Mouse (Mus musculus): ENCODE data around the gene Cfap65. TPM values are rescaled to one million over a fixed set of nuclear protein-coding genes. Genes with fewer than 3 reads are reported as not detected.
A peak's percentile ranks its signal among the peaks of the same experiment; 100 is the strongest.

Gene Cfap65
- total and polyA plus RNA-seq, 3 experiments: 0.04 TPM; not detected in 2

DNA sequence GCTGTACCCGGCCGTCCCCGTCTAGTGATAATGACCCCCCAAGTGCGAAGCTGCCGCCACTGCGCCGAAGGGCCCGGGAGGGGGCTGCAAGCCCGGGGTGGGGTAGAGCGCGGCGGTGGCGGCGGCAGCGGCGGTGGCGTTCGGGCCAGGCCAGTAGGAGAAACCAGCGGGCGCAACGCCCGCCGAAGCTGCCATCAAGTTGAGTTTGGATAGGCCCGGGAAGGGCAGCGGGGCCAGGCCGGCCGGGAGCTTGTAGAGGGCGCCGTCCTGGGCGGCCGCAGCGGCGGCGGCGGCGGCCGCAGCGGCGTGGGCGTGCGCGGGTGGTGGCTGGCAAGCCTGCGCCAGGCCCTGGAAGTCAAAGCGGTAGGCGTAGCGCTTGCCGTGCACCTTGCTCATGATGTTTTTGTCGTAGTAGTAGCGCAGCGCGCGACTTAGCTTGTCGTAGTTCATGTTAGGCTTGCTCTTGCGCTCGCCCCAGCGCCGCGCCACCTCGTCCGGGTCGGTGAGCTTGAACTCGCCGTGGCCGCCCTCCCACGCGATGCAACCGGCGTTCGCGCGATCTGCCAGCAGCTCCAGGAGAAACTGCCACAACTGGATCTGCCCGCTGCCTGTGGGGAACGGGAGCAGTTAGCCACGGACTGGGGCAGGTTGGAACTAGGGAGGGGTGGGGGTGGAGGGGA, 53.2 kb downstream of the Cfap65 start:
- Histone ChIP-seq H3K79me2 (replicated peaks; ENCODE audit: control insufficient read depth, extremely low read depth, insufficient read depth, poor library complexity, severe bottlenecking) (no peaks in the 10 kb centered on the region), H3K36me3 (replicated peaks in 1 of 2; ENCODE audit: control insufficient read depth in 1 of 2, insufficient read depth in 1 of 2, low read length in 1 of 2) (no peaks in the 10 kb centered on the region), H3K4me1 (ENCODE audit: control insufficient read depth in 1 of 2, insufficient read depth in 2 of 2) (peaks cover 2 to 5% of the 10 kb centered on the region in 2 experiments; a peak in 2 of 4 replicates), H3K4me2 (ENCODE audit: insufficient read depth, low read depth, poor library complexity, severe bottlenecking) (no peak overlapping the region), H3K4me3 (replicated peaks in 1 of 3; ENCODE audit: low read depth in 2 of 3, low read length in 2 of 3, poor library complexity in 1 of 3) (no peak overlapping the region), H3K27me3 (replicated peaks) (peaks cover 44% of the 10 kb centered on the region), H3K9me3 (replicated peaks; ENCODE audit: low read length) (peaks cover 26% of the 10 kb centered on the region), H3K27ac (ENCODE audit: insufficient read depth, low read depth) (no peak overlapping the region), H3K9ac (ENCODE audit: insufficient read depth, low read depth) (no peak overlapping the region)
- dilution Hi-C loops (cut with MboI; ENCODE audit: extremely low pct_ligation_motif_present, extremely low pct_unique_long_range_greater_than_20kb, low sequenced_read_pairs): no loop called here
- TF ChIP-seq TCF12 (IDR thresholded peaks at IDR 0.05; ENCODE audit: low read depth, low read length) (no peak), ZNF384 (IDR thresholded peaks at IDR 0.05; ENCODE audit: low read depth, low read length) (no peak), NELFE (IDR thresholded peaks at IDR 0.05; ENCODE audit: low read depth, low read length) (no peak), ZKSCAN1 (IDR thresholded peaks at IDR 0.05; ENCODE audit: borderline replicate concordance, low read depth, low read length) (no peak), E2F4 (IDR thresholded peaks at IDR 0.05; ENCODE audit: insufficient replicate concordance, low read depth, low read length) (no peak), USF2 (conservative IDR thresholded peaks at IDR 0.05; ENCODE audit: low read depth, low read length) (no peak), MAX (IDR thresholded peaks at IDR 0.05; ENCODE audit: low read length) (no peak), JUND (conservative IDR thresholded peaks at IDR 0.05; ENCODE audit: low read depth, low read length) (no peak), SMC3 (IDR thresholded peaks at IDR 0.05; ENCODE audit: low read depth, low read length) (no peak), POLR2AphosphoS2 (IDR thresholded peaks at IDR 0.05; ENCODE audit: low read depth, low read length) (no peak), BHLHE40 (IDR thresholded peaks at IDR 0.05; ENCODE audit: low read depth, low read length) (no peak), RCOR1 (conservative IDR thresholded peaks at IDR 0.05; ENCODE audit: low read depth, low read length) (no peak), ELF1 (IDR thresholded peaks at IDR 0.05; ENCODE audit: low read depth, low read length) (no peak), ZC3H11A (IDR thresholded peaks at IDR 0.05; ENCODE audit: low read depth, low read length) (no peak), MYC (IDR thresholded peaks at IDR 0.05; ENCODE audit: low read depth, low read length) (no peak), TBP (conservative IDR thresholded peaks at IDR 0.05; ENCODE audit: low read depth, low read length) (no peak), ETS1 (conservative IDR thresholded peaks at IDR 0.05; ENCODE audit: low read depth, low read length) (no peak), KAT2A (IDR thresholded peaks at IDR 0.05; ENCODE audit: insufficient replicate concordance, low read length) (no peak), MEF2A (IDR thresholded peaks at IDR 0.05; ENCODE audit: borderline replicate concordance, low read depth, low read length) (no peak)
- in situ Hi-C loops (cut with MboI; ENCODE audit: low pct_ligation_motif_present, low pct_unique_long_range_greater_than_20kb, low sequenced_read_pairs): no loop called here
- DNase-seq (ENCODE audit: extremely low read depth): no peak

DNA sequence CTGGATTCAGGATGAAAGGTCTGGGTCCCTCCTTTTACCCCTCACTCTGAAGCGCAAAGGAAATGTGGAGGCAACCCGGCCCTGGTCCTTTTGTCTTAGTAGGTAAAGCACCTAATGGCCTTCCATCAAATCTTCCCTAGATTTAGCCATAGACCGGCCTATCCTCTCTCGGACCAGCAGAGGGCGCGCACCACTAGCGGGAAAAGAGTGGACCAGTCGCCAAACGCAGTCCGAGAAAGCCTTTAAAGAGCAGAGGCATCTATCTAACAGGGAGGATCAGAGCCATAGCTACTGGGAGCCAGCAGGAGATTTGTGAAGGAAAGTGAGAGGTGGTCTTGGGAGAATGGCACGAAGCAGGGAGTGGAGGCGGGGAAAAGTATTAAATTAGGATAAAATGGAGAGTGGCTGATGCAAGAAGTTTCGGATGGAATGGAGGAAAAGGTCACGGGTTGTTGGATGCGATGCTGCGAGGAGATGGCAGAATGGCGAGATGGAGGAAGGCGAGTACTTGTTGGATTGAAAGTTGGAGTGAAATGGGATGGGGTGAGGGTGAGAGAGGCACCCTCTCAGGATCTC, 54.5 kb downstream of the Cfap65 start:
- Histone ChIP-seq H3K9me3 (replicated peaks; ENCODE audit: low read length) (peaks cover 26% of the 10 kb centered on the region), H3K9ac (ENCODE audit: insufficient read depth, low read depth) (no peak overlapping the region), H3K4me2 (ENCODE audit: insufficient read depth, low read depth, poor library complexity, severe bottlenecking) (no peak overlapping the region), H3K4me1 (ENCODE audit: control insufficient read depth in 1 of 2, insufficient read depth in 2 of 2) (peaks cover 2 to 5% of the 10 kb centered on the region in 2 experiments; a peak in 2 of 4 replicates), H3K27me3 (replicated peaks) (peaks cover 44% of the 10 kb centered on the region), H3K79me2 (replicated peaks; ENCODE audit: control insufficient read depth, extremely low read depth, insufficient read depth, poor library complexity, severe bottlenecking) (no peaks in the 10 kb centered on the region), H3K36me3 (replicated peaks in 1 of 2; ENCODE audit: control insufficient read depth in 1 of 2, insufficient read depth in 1 of 2, low read length in 1 of 2) (no peaks in the 10 kb centered on the region), H3K27ac (ENCODE audit: insufficient read depth, low read depth) (no peak overlapping the region), H3K4me3 (replicated peaks in 1 of 3; ENCODE audit: low read depth in 2 of 3, low read length in 2 of 3, poor library complexity in 1 of 3) (no peak overlapping the region)
- TF ChIP-seq PAX5 (IDR thresholded peaks at IDR 0.05; ENCODE audit: low read length) (no peak), HCFC1 (IDR thresholded peaks at IDR 0.05; ENCODE audit: low read depth, low read length) (no peak), SMC3 (IDR thresholded peaks at IDR 0.05; ENCODE audit: low read depth, low read length) (peak; percentile 87), POLR2A (IDR thresholded peaks at IDR 0.05; ENCODE audit: low read depth, low read length) (no peak), RAD21 (IDR thresholded peaks at IDR 0.05; ENCODE audit: low read depth, low read length) (peak; percentile 91), EP300 (IDR thresholded peaks at IDR 0.05; ENCODE audit: low read length) (no peak), CTCF (conservative IDR thresholded peaks at IDR 0.05 in 1 of 2, IDR thresholded peaks at IDR 0.05 in 1 of 2; ENCODE audit: low read depth in 2 of 2, low read length in 2 of 2) (peak; percentile 56 to 94), NRF1 (IDR thresholded peaks at IDR 0.05; ENCODE audit: low read depth, low read length) (no peak), BHLHE40 (IDR thresholded peaks at IDR 0.05; ENCODE audit: low read depth, low read length) (no peak), MYC (IDR thresholded peaks at IDR 0.05; ENCODE audit: low read depth, low read length) (no peak)
- in situ Hi-C loops (cut with MboI; ENCODE audit: low pct_ligation_motif_present, low pct_unique_long_range_greater_than_20kb, low sequenced_read_pairs) (no loop called here), dilution Hi-C loops (cut with MboI; ENCODE audit: extremely low pct_ligation_motif_present, extremely low pct_unique_long_range_greater_than_20kb, low sequenced_read_pairs) (no loop called here)
- DNase-seq (ENCODE audit: extremely low read depth): peak; percentile 75
